Mouse (Mus musculus): ENCODE data around the gene Lim2. TPM values are rescaled to one million over a fixed set of nuclear protein-coding genes. Genes with fewer than 3 reads are reported as not detected.
"Not testable (repeated sequence)": the region's sequence is repeated elsewhere in the genome, so short reads cannot be mapped to it uniquely, and the experiment has no call there.

The Lim2 gene
- not detected in 2 replicates for polyA plus RNA-seq (2012; rRNA removed)

- H3K4me1 ChIP-seq (ENCODE audit: control insufficient read depth, insufficient read depth, low read length), result no peaks in the 10 kb centered on the region
- DNase-seq, result no peak
- H3K27me3 ChIP-seq (ENCODE audit: control insufficient read depth, insufficient read depth, low read length), result no peaks in the 10 kb centered on the region
- H3K4me3 ChIP-seq (replicated peaks; ENCODE audit: insufficient read depth, low read depth, low read length), result no peak within 1 kb of the TSS
- TF ChIP-seq CTCF (IDR thresholded peaks at IDR 0.05; ENCODE audit: borderline replicate concordance, insufficient read depth, low read depth, low read length), result no peak
- TF ChIP-seq POLR2A (IDR thresholded peaks at IDR 0.05; ENCODE audit: borderline replicate concordance, insufficient read depth, low read length), result no peak
- no peak within 1 kb of the TSS for H3K27ac ChIP-seq (ENCODE audit: insufficient read depth, low read length)
- 75% methylated on average over 8 of the region's 8 CpGs for WGBS
Observed at GRCm38 (mm10) chr7:43427406-43427805, at the start of gene Lim2. Gene Lim2 (plus strand): TSS chr7:43427670.

- peak; percentile 3 to 16 for DNase-seq
- Histone ChIP-seq H3K4me3 (replicated peaks; ENCODE audit: insufficient read depth, low read depth, low read length) (no peak overlapping the region), H3K27me3 (ENCODE audit: control insufficient read depth, insufficient read depth, low read length) (no peaks in the 10 kb centered on the region), H3K27ac (ENCODE audit: insufficient read depth, low read length) (no peak overlapping the region), H3K4me1 (ENCODE audit: control insufficient read depth, insufficient read depth, low read length) (no peaks in the 10 kb centered on the region)
- TF ChIP-seq CTCF (IDR thresholded peaks at IDR 0.05; ENCODE audit: borderline replicate concordance, insufficient read depth, low read depth, low read length) (peak; percentile 25; the same call in 1 of the 2 replicates), POLR2A (IDR thresholded peaks at IDR 0.05; ENCODE audit: borderline replicate concordance, insufficient read depth, low read length) (no peak)
- WGBS, result 12% methylated on average over 5 of the region's 5 CpGs
Observed at GRCm38 (mm10) chr7:43378226-43378625, 49.2 kb upstream of the Lim2 start.

DNA sequence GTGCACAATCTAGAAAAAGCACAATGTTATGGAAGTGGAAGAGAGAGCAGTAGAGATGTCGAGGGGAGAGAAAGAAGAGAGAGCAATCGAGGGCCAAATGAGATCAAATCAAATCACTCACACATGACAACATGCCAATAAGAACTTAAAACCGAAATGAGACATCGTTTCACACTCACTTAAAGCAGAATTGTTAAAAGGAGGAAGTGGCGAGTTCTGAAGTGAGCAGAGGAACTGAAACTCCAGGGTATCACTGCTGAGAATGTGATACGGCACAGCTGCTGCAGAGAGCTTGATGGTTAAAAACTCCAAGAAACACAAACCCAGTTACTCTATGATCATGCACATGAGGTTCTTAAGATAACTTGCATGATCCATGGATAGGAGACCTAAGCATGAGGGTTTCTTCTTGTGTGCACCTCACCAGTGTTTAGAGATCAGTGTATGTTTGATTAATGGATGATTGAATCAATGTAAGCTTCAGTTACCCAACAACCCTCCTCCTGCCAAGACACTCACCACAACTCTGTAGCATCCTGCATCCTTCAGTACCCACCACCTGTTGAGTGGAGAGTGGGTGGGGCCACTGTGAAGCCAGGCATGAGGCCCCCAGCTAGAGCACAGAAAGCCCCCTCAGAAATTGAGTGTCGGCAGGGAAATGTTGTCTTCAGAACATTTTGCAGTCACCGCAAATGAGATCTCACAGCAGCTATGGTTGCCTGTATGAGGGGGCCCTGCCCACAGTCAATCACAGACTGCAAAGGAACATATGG is 34.9 kb upstream of the Lim2 start:
- TF ChIP-seq POLR2A (IDR thresholded peaks at IDR 0.05; ENCODE audit: borderline replicate concordance, insufficient read depth, low read length) (no peak), CTCF (IDR thresholded peaks at IDR 0.05; ENCODE audit: borderline replicate concordance, insufficient read depth, low read depth, low read length) (no peak)
- Histone ChIP-seq H3K4me1 (ENCODE audit: control insufficient read depth, insufficient read depth, low read length) (no peaks in the 10 kb centered on the region), H3K4me3 (replicated peaks; ENCODE audit: insufficient read depth, low read depth, low read length) (no peak overlapping the region), H3K27me3 (ENCODE audit: control insufficient read depth, insufficient read depth, low read length) (no peaks in the 10 kb centered on the region), H3K27ac (ENCODE audit: insufficient read depth, low read length) (no peak overlapping the region)
- WGBS, result 76% methylated on average over 8 of the region's 8 CpGs
- no peak for DNase-seq

DNA sequence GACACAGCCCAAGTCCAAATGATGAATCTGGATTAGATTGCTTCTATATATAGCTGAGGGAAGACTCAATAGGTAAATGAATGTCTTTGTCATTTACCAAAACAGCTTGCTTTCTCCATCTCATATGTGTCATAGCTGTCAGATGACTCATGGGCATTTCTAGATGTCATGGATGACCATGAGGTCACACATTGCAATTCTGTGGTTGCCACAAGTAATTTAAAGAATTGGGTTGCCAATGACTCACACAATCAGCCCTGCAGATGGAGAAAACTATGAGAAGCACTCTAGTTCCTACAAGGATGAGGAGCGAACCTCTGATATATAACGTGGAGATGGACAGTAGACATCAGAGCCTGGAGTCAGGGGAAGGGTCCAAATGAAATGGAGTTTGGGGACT is 28.0 kb upstream of the Lim2 start:
- Histone ChIP-seq H3K4me1 (ENCODE audit: control insufficient read depth, insufficient read depth, low read length) (no peaks in the 10 kb centered on the region), H3K27ac (ENCODE audit: insufficient read depth, low read length) (no peak overlapping the region), H3K27me3 (ENCODE audit: control insufficient read depth, insufficient read depth, low read length) (no peaks in the 10 kb centered on the region), H3K4me3 (replicated peaks; ENCODE audit: insufficient read depth, low read depth, low read length) (no peak overlapping the region)
- no peak for TF ChIP-seq POLR2A (IDR thresholded peaks at IDR 0.05; ENCODE audit: borderline replicate concordance, insufficient read depth, low read length)
- no peak for TF ChIP-seq CTCF (IDR thresholded peaks at IDR 0.05; ENCODE audit: borderline replicate concordance, insufficient read depth, low read depth, low read length)
- whole genome bisulfite sequencing, result 83% methylated on average over 2 of the region's 2 CpGs
- no peak for DNase-seq

GRCm38 (mm10) chr7:43402718-43403117 is 24.8 kb upstream of the Lim2 start:
- no peak overlapping the region for H3K4me3 ChIP-seq (replicated peaks; ENCODE audit: insufficient read depth, low read depth, low read length)
- no peaks in the 10 kb centered on the region for H3K4me1 ChIP-seq (ENCODE audit: control insufficient read depth, insufficient read depth, low read length)
- DNase-seq, result no peak
- WGBS, result 40% methylated on average over 2 of the region's 2 CpGs
- no peak for TF ChIP-seq CTCF (IDR thresholded peaks at IDR 0.05; ENCODE audit: borderline replicate concordance, insufficient read depth, low read depth, low read length)
- TF ChIP-seq POLR2A (IDR thresholded peaks at IDR 0.05; ENCODE audit: borderline replicate concordance, insufficient read depth, low read length), result no peak
- no peak overlapping the region for H3K27ac ChIP-seq (ENCODE audit: insufficient read depth, low read length)
- H3K27me3 ChIP-seq (ENCODE audit: control insufficient read depth, insufficient read depth, low read length), result no peaks in the 10 kb centered on the region

DNA sequence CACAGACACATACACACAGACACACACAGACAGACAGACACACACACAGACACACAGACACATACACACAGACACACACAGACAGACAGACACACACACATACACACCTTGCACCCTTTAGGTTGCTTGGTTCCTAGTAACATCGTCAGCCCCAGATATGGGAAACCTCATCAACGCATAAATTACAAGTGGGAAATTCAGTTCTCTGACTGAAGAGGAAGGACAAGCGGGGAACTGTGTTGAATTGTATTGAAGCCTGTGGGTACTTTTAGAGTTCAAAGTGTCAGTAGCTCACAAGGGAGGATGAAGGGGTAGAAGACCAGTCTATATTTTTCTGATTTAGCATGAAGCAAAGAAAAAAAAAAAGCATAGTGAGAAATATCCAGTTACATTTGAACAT is 19.9 kb upstream of the Lim2 start:
- no peak overlapping the region for H3K4me3 ChIP-seq (replicated peaks; ENCODE audit: insufficient read depth, low read depth, low read length)
- WGBS, result 79% methylated on average over 3 of the region's 3 CpGs
- H3K27ac ChIP-seq (ENCODE audit: insufficient read depth, low read length), result no peak overlapping the region
- no peaks in the 10 kb centered on the region for H3K27me3 ChIP-seq (ENCODE audit: control insufficient read depth, insufficient read depth, low read length)
- DNase-seq, result no peak
- TF ChIP-seq POLR2A (IDR thresholded peaks at IDR 0.05; ENCODE audit: borderline replicate concordance, insufficient read depth, low read length) (no peak), CTCF (IDR thresholded peaks at IDR 0.05; ENCODE audit: borderline replicate concordance, insufficient read depth, low read depth, low read length) (no peak)
- H3K4me1 ChIP-seq (ENCODE audit: control insufficient read depth, insufficient read depth, low read length), result no peaks in the 10 kb centered on the region

DNA sequence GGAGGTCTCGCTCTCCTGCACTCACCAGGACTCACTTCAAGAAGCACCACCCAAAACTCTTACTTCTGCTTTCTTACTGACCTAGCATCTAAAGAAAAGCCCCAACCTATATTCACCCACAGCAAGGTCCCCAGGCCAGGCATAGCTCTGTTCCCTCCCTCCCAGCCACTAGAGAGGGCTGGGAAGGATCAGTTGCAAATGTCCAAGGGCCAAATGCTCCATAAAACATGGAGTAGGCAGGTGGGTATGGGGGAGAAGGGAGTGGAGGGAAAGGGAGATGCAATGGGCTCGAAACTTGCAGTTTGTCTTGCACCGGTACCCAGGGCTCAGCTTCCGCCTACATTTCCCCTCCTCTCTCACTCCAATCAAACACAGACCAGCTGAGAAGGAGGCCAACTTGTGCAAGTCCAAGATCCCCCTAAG is 19.3 kb upstream of the Lim2 start, which contains the start of gene Siglecg:
Gene Siglecg, plus strand, starts transcription at position 74 of the 423 bp plus-strand sequence.
- DNase-seq, result no peak
- TF ChIP-seq POLR2A (IDR thresholded peaks at IDR 0.05; ENCODE audit: borderline replicate concordance, insufficient read depth, low read length), result no peak
- no peak for TF ChIP-seq CTCF (IDR thresholded peaks at IDR 0.05; ENCODE audit: borderline replicate concordance, insufficient read depth, low read depth, low read length)

GRCm38 (mm10) chr7:43409084-43409483 is 18.4 kb upstream of the Lim2 start:
- no peak for DNase-seq
- Histone ChIP-seq H3K27me3 (ENCODE audit: control insufficient read depth, insufficient read depth, low read length) (no peaks in the 10 kb centered on the region), H3K4me1 (ENCODE audit: control insufficient read depth, insufficient read depth, low read length) (no peaks in the 10 kb centered on the region), H3K27ac (ENCODE audit: insufficient read depth, low read length) (no peak overlapping the region), H3K4me3 (replicated peaks; ENCODE audit: insufficient read depth, low read depth, low read length) (no peak overlapping the region)
- TF ChIP-seq POLR2A (IDR thresholded peaks at IDR 0.05; ENCODE audit: borderline replicate concordance, insufficient read depth, low read length) (no peak), CTCF (IDR thresholded peaks at IDR 0.05; ENCODE audit: borderline replicate concordance, insufficient read depth, low read depth, low read length) (no peak)
- 88% methylated on average over 3 of the region's 3 CpGs for WGBS

More for the DNA sequence above, 19.3 kb upstream of the Lim2 start, which contains the start of gene Siglecg:
- no peak within 1 kb of the TSS for H3K4me3 ChIP-seq (replicated peaks; ENCODE audit: insufficient read depth, low read depth, low read length)
- no peak within 1 kb of the TSS for H3K27ac ChIP-seq (ENCODE audit: insufficient read depth, low read length)
- H3K27me3 ChIP-seq (ENCODE audit: control insufficient read depth, insufficient read depth, low read length), result no peaks in the 10 kb centered on the region
- WGBS, result 77% methylated on average over 4 of the region's 4 CpGs
- no peaks in the 10 kb centered on the region for H3K4me1 ChIP-seq (ENCODE audit: control insufficient read depth, insufficient read depth, low read length)

DNA sequence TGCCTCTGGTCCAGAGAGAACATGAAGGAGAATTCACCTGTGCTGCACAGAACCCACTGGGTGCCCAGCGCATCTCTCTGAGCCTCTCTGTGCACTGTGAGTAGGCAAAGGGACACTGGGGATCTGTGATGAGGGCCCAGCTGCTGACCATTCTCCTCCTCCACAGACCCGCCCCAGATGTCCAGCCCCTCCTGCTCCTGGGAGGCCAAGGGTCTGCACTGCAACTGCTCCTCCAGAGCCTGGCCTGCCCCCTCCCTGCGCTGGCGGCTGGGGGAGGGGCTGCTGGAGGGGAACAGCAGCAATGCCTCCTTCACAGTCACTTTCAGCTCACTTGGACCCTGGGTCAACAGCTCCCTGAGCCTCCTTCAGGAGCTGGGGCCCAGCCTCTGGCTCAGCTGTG is 15.7 kb upstream of the Lim2 start:
- WGBS, result 29% methylated on average over 4 of the region's 4 CpGs
- not testable (repeated sequence) for H3K27ac ChIP-seq (ENCODE audit: insufficient read depth, low read length); DNase-seq; H3K4me1 ChIP-seq (ENCODE audit: control insufficient read depth, insufficient read depth, low read length); H3K4me3 ChIP-seq (replicated peaks; ENCODE audit: insufficient read depth, low read depth, low read length); H3K27me3 ChIP-seq (ENCODE audit: control insufficient read depth, insufficient read depth, low read length)
